ENCODE assay signal across 22 mouse cellular contexts in genomic region chr2:81939360-81939759, GRCm38 (mm10).
DNase-seq lines count a peak whose midpoint lies in the region; ATAC-seq and TF ChIP-seq lines count a peak whose summit lies in the region.
"Had no signal": no experiment of that assay in that cellular context is flagged by ENCODE, and none has a peak within 500 bp of the region (broad histone marks: within the 10 kb centered on the region; RNA-seq: fewer than 3 reads in every experiment).

No protein-coding gene starts in this region.

- H3K4me1 ChIP-seq in kidney, embryonic 14.5 days (ENCODE audit: control insufficient read depth, insufficient read depth, low read length) = no peaks in the 10 kb centered on the region
- no peaks in the 10 kb centered on the region for H3K4me1 ChIP-seq in kidney, embryonic 15.5 days
- H3K4me1 ChIP-seq in kidney, postnatal 0 days (replicated peaks; ENCODE audit: insufficient read depth, low read length) = no peaks in the 10 kb centered on the region

- peak; percentile 57; the same call in 1 of the 2 replicates for ATAC-seq in kidney, embryonic 14.5 days (ENCODE audit: low FRiP score, low TSS enrichment)
- peak; percentile 62; the same call in 1 of the 2 replicates for ATAC-seq in kidney, embryonic 15.5 days (replicated peaks; ENCODE audit: low FRiP score)
- no peak for ATAC-seq in kidney, postnatal 0 days (replicated peaks; ENCODE audit: low FRiP score, low read depth)
- ATAC-seq: activated CD4-positive, CD25-positive, alpha-beta regulatory T cell, adult 4 months; CD4-positive, CD25-positive, alpha-beta regulatory T cell, adult 4 months; Patski had no signal

- H3K9ac ChIP-seq in kidney, embryonic 14.5 days (ENCODE audit: low read depth, low read length) = no peak overlapping the region
- H3K9ac ChIP-seq in kidney, embryonic 15.5 days = no peak overlapping the region
- no peak overlapping the region for H3K9ac ChIP-seq in kidney, postnatal 0 days (ENCODE audit: low read depth, low read length)

- no peak for TF ChIP-seq CTCF in kidney, postnatal 0 days (IDR thresholded peaks at IDR 0.05; ENCODE audit: low read depth)

- no peaks in the 10 kb centered on the region for H3K27me3 ChIP-seq in kidney, embryonic 14.5 days (ENCODE audit: control insufficient read depth, insufficient read depth, low read length)
- H3K27me3 ChIP-seq in kidney, embryonic 15.5 days = no peaks in the 10 kb centered on the region
- H3K27me3 ChIP-seq in kidney, postnatal 0 days (ENCODE audit: insufficient read depth, low read length) = no peaks in the 10 kb centered on the region
- H3K27me3 ChIP-seq: CH12.LX, Patski had no signal

- H3K4me2 ChIP-seq in kidney, embryonic 14.5 days (replicated peaks; ENCODE audit: low read depth, low read length) = no peak overlapping the region
- H3K4me2 ChIP-seq in kidney, embryonic 15.5 days = no peak overlapping the region
- no peak overlapping the region for H3K4me2 ChIP-seq in kidney, postnatal 0 days (ENCODE audit: low read length)

- no peak overlapping the region for H3K4me3 ChIP-seq in kidney, embryonic 14.5 days (ENCODE audit: low read length)
- no peak overlapping the region for H3K4me3 ChIP-seq in kidney, embryonic 15.5 days (replicated peaks)
- no peak overlapping the region for H3K4me3 ChIP-seq in kidney, postnatal 0 days (replicated peaks; ENCODE audit: low read depth, low read length)

- DNase-seq in kidney, adult 8-10 months = no peak
- DNase-seq in kidney, postnatal 36 days = no peak
- peak; percentile 31 for DNase-seq in kidney, postnatal 0 days (ENCODE audit: low spot score)
- no peak for DNase-seq in kidney, postnatal 10 days
- peak; percentile 2 for DNase-seq in mesoderm, embryonic 11.5 days (ENCODE audit: low read depth, low spot score)
- no peak for DNase-seq in gastrocnemius, postnatal 25 days
- DNase-seq: adrenal gland, adult 2 months; adrenal gland, adult 8-10 months; adrenal gland, postnatal 10 days; adrenal gland, postnatal 14 days; adrenal gland, postnatal 25 days; adrenal gland, postnatal 36 days; B cell, adult 2 months; cerebellum, adult 11 months; cerebellum, adult 11-12 months had no signal

- no peaks in the 10 kb centered on the region for H3K9me3 ChIP-seq in kidney, embryonic 14.5 days (ENCODE audit: control insufficient read depth, low read length)
- no peaks in the 10 kb centered on the region for H3K9me3 ChIP-seq in kidney, embryonic 15.5 days (replicated peaks)
- no peaks in the 10 kb centered on the region for H3K9me3 ChIP-seq in kidney, postnatal 0 days (replicated peaks; ENCODE audit: low read length)

- no peaks in the 10 kb centered on the region for H3K36me3 ChIP-seq in kidney, embryonic 14.5 days (ENCODE audit: control insufficient read depth, insufficient read depth, low read length)
- no peaks in the 10 kb centered on the region for H3K36me3 ChIP-seq in kidney, embryonic 15.5 days
- H3K36me3 ChIP-seq in kidney, postnatal 0 days (ENCODE audit: insufficient read depth, low read length) = no peaks in the 10 kb centered on the region
- H3K36me3 ChIP-seq: G1E had no signal

- no peak overlapping the region for H3K27ac ChIP-seq in kidney, embryonic 14.5 days (ENCODE audit: low read depth, low read length)
- no peak overlapping the region for H3K27ac ChIP-seq in kidney, embryonic 15.5 days
- H3K27ac ChIP-seq in kidney, postnatal 0 days = no peak overlapping the region

- WGBS in kidney, embryonic 14.5 days = 27% methylated on average over 3 of the region's 3 CpGs
- 18% methylated on average over 3 of the region's 3 CpGs for WGBS in kidney, embryonic 15.5 days
- 25% methylated on average over 3 of the region's 3 CpGs for WGBS in kidney, postnatal 0 days

Comparison
In these comparisons a context has a peak if more than half of its experiments do, and no peak if none do; other contexts are left out.
1. DNase-seq: peak in kidney, postnatal 0 days (single experiment) and mesoderm, embryonic 11.5 days (single experiment); none in kidney, adult 8-10 months (0 of 2), kidney, postnatal 36 days (0 of 2), kidney, postnatal 10 days (single experiment) and gastrocnemius, postnatal 25 days (single experiment).